Mouse (Mus musculus): ENCODE data around the gene Zfp809. TPM values are rescaled to one million over a fixed set of nuclear protein-coding genes. Genes with fewer than 3 reads are reported as not detected.

The Zfp809 gene
- polyA plus RNA-seq, 1 experiment from 2014 or later, result 10.3 TPM

DNA sequence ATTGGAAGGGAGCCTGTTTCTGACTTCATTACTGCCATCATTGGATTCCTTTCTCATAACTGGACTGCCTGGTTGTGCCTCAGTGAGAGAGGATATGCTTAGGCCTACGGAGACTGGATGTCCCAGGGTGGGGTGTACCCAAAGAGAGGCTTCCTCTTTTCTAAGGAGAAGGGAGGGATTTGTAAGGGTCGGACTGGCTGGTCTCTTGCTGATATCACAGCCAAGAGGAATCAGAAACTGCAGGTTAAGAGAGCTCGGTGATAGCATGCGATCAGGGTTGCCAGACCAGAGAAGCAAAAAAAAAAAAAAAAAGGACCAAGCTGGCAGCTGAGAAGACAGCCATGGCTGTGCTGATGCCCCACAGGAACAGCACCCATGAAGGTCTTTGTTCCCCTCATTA is 31.1 kb downstream of the Zfp809 start:
- no peak overlapping the region for H3K27ac ChIP-seq (replicated peaks; ENCODE audit: low read depth, low read length)
- 93% methylated on average over 4 of the region's 4 CpGs for whole genome bisulfite sequencing
- no peak for ATAC-seq (ENCODE audit: insufficient number of reproducible peaks, low FRiP score, low TSS enrichment, low read depth)
- no peak overlapping the region for H3K9ac ChIP-seq (ENCODE audit: low read length)
- H3K4me2 ChIP-seq (ENCODE audit: low read depth, severe bottlenecking), result no peak overlapping the region
- H3K36me3 ChIP-seq (ENCODE audit: control insufficient read depth, insufficient read depth, low read length), result peaks cover 26% of the 10 kb centered on the region
- no peaks in the 10 kb centered on the region for H3K4me1 ChIP-seq (ENCODE audit: control insufficient read depth, insufficient read depth, low read length)
- DNase-seq (ENCODE audit: low spot score), result no peak
- H3K9me3 ChIP-seq (ENCODE audit: control insufficient read depth, low read length), result peaks cover 5% of the 10 kb centered on the region; the same call in 1 of the 2 replicates
- no peak overlapping the region for H3K4me3 ChIP-seq (ENCODE audit: low read depth, low read length)
- H3K27me3 ChIP-seq (ENCODE audit: control insufficient read depth, insufficient read depth, low read length), result no peaks in the 10 kb centered on the region

DNA sequence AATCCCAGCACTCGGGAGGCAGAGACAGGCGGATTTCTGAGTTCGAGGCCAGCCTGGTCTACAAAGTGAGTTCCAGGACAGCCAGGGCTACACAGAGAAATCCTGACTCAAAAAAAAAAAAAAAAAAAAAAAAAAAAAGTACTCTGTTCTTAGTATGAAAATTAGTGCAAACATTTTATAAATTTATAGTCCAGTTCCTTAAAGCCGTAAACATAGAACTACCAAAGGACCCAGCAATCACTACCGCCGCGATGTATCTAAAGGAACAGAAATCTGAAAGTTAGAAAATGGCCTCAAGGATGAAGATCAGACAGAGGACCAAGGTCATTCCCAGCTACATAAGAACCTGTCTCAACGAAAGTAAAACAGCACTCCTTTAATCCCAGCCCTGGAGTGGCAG is 33.3 kb downstream of the Zfp809 start:
- peak overlapping the region; percentile 87 for H3K9ac ChIP-seq (ENCODE audit: low read length)
- WGBS, result 82% methylated on average over 8 of the region's 8 CpGs
- no peak overlapping the region for H3K27ac ChIP-seq (replicated peaks; ENCODE audit: low read depth, low read length)
- no peaks in the 10 kb centered on the region for H3K27me3 ChIP-seq (ENCODE audit: control insufficient read depth, insufficient read depth, low read length)
- H3K36me3 ChIP-seq (ENCODE audit: control insufficient read depth, insufficient read depth, low read length), result peaks cover 14% of the 10 kb centered on the region
- ATAC-seq (ENCODE audit: insufficient number of reproducible peaks, low FRiP score, low TSS enrichment, low read depth), result no peak
- DNase-seq (ENCODE audit: low spot score), result no peak
- H3K9me3 ChIP-seq (ENCODE audit: control insufficient read depth, low read length), result peaks cover 5% of the 10 kb centered on the region; the same call in 1 of the 2 replicates
- peak overlapping the region; percentile 69 for H3K4me2 ChIP-seq (ENCODE audit: low read depth, severe bottlenecking)
- H3K4me3 ChIP-seq (ENCODE audit: low read depth, low read length), result peak overlapping the region; percentile 72
- no peaks in the 10 kb centered on the region for H3K4me1 ChIP-seq (ENCODE audit: control insufficient read depth, insufficient read depth, low read length)

- 2% methylated on average over 35 of the region's 35 CpGs for WGBS
- ATAC-seq (ENCODE audit: insufficient number of reproducible peaks, low FRiP score, low TSS enrichment, low read depth), result peak; percentile 92
- DNase-seq (ENCODE audit: low spot score), result peak; percentile 77
Measured at GRCm38 (mm10) chr9:22259184-22260091, 33.9 kb downstream of the Zfp809 start, which contains the start of gene Zfp599. Gene Zfp599 (minus strand): TSS chr9:22259895.

GRCm38 (mm10) chr9:22260092-22260422 is 34.5 kb downstream of the Zfp809 start:
- no peak overlapping the region for H3K27ac ChIP-seq (replicated peaks; ENCODE audit: low read depth, low read length)
- peaks cover 5% of the 10 kb centered on the region; the same call in 1 of the 2 replicates for H3K9me3 ChIP-seq (ENCODE audit: control insufficient read depth, low read length)
- no peak for DNase-seq (ENCODE audit: low spot score)
- peak overlapping the region; percentile 69 for H3K4me2 ChIP-seq (ENCODE audit: low read depth, severe bottlenecking)
- H3K27me3 ChIP-seq (ENCODE audit: control insufficient read depth, insufficient read depth, low read length), result no peaks in the 10 kb centered on the region
- ATAC-seq (ENCODE audit: insufficient number of reproducible peaks, low FRiP score, low TSS enrichment, low read depth), result no peak
- H3K4me3 ChIP-seq (ENCODE audit: low read depth, low read length), result peak overlapping the region; percentile 72; the same call in 1 of the 2 replicates
- H3K4me1 ChIP-seq (ENCODE audit: control insufficient read depth, insufficient read depth, low read length), result no peaks in the 10 kb centered on the region
- WGBS, result 25% methylated on average over 3 of the region's 3 CpGs
- H3K9ac ChIP-seq (ENCODE audit: low read length), result no peak overlapping the region
- peaks cover 10% of the 10 kb centered on the region for H3K36me3 ChIP-seq (ENCODE audit: control insufficient read depth, insufficient read depth, low read length)

More at GRCm38 (mm10) chr9:22259184-22260091, 33.9 kb downstream of the Zfp809 start, which contains the start of gene Zfp599:
- no peaks in the 10 kb centered on the region for H3K4me1 ChIP-seq (ENCODE audit: control insufficient read depth, insufficient read depth, low read length)
- peaks cover 10% of the 10 kb centered on the region for H3K36me3 ChIP-seq (ENCODE audit: control insufficient read depth, insufficient read depth, low read length)
- H3K9ac ChIP-seq (ENCODE audit: low read length), result peak within 1 kb of the TSS; percentile 87
- H3K4me3 ChIP-seq (ENCODE audit: low read depth, low read length), result peak within 1 kb of the TSS; percentile 72
- H3K27me3 ChIP-seq (ENCODE audit: control insufficient read depth, insufficient read depth, low read length), result no peaks in the 10 kb centered on the region
- no peak within 1 kb of the TSS for H3K27ac ChIP-seq (replicated peaks; ENCODE audit: low read depth, low read length)
- H3K9me3 ChIP-seq (ENCODE audit: control insufficient read depth, low read length), result peaks cover 5% of the 10 kb centered on the region; the same call in 1 of the 2 replicates
- peak within 1 kb of the TSS; percentile 69 for H3K4me2 ChIP-seq (ENCODE audit: low read depth, severe bottlenecking)

- no peak overlapping the region for H3K9ac ChIP-seq (ENCODE audit: low read length)
- no peaks in the 10 kb centered on the region for H3K36me3 ChIP-seq (ENCODE audit: control insufficient read depth, insufficient read depth, low read length)
- no peak overlapping the region for H3K4me2 ChIP-seq (ENCODE audit: low read depth, severe bottlenecking)
- 93% methylated on average over 1 of the region's 1 CpGs for WGBS
- H3K4me3 ChIP-seq (ENCODE audit: low read depth, low read length), result no peak overlapping the region
- H3K27me3 ChIP-seq (ENCODE audit: control insufficient read depth, insufficient read depth, low read length), result no peaks in the 10 kb centered on the region
- no peak for ATAC-seq (ENCODE audit: insufficient number of reproducible peaks, low FRiP score, low TSS enrichment, low read depth)
- no peaks in the 10 kb centered on the region for H3K9me3 ChIP-seq (ENCODE audit: control insufficient read depth, low read length)
- no peak overlapping the region for H3K27ac ChIP-seq (replicated peaks; ENCODE audit: low read depth, low read length)
- no peak for DNase-seq (ENCODE audit: low spot score)
- H3K4me1 ChIP-seq (ENCODE audit: control insufficient read depth, insufficient read depth, low read length), result no peaks in the 10 kb centered on the region
Measured at GRCm38 (mm10) chr9:22261594-22261993, 36.1 kb downstream of the Zfp809 start.

DNA sequence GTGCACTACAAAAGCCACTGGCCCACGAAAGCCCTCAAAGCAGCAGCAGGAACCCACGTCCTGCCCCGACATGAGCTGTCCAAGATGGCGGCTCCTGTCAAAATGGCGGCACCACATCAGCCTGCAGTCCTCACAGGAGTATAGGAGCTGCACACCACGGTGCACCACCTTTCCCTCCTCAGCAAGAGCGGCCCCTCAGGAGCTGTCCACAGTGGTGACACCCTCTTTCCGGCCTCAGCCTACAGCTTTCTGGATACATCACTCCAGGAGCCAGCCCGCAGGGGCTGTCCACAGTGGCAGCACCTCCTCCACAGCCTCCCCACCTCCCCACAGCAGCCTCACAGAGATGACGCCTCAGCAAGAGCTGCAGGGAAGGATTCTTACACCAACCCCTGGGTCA is 37.1 kb downstream of the Zfp809 start:
- H3K4me1 ChIP-seq (ENCODE audit: control insufficient read depth, insufficient read depth, low read length), result no peaks in the 10 kb centered on the region
- DNase-seq (ENCODE audit: low spot score), result no peak

DNA sequence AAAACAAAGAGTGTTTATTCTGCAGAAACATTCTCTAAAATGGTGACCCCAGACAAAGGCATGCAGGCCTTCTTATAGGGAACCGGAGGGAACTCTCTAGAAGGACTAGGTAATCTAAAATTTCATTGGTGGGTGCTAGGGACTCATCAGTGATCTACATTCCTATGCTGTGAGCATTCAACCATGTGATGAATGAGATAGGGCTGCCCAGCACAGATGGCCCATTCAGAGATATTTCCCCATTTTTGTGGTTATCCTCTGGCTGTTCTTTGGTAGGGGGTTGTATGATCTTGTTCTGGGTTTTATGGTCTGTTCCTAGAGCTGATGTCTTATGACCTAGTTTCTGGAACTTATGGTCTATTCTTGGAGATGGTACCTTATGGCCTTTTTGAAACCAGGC is 43.4 kb downstream of the Zfp809 start:
- Histone ChIP-seq H3K4me3 (ENCODE audit: low read depth, low read length) (no peak overlapping the region), H3K27me3 (ENCODE audit: control insufficient read depth, insufficient read depth, low read length) (no peaks in the 10 kb centered on the region), H3K27ac (replicated peaks; ENCODE audit: low read depth, low read length) (no peak overlapping the region), H3K36me3 (ENCODE audit: control insufficient read depth, insufficient read depth, low read length) (no peaks in the 10 kb centered on the region), H3K4me2 (ENCODE audit: low read depth, severe bottlenecking) (no peak overlapping the region), H3K9me3 (ENCODE audit: control insufficient read depth, low read length) (no peaks in the 10 kb centered on the region; the same call in 1 of the 2 replicates), H3K9ac (ENCODE audit: low read length) (no peak overlapping the region), H3K4me1 (ENCODE audit: control insufficient read depth, insufficient read depth, low read length) (no peaks in the 10 kb centered on the region)
- WGBS, result 92% methylated on average over 1 of the region's 1 CpGs
- DNase-seq (ENCODE audit: low spot score) (no peak), ATAC-seq (ENCODE audit: insufficient number of reproducible peaks, low FRiP score, low TSS enrichment, low read depth) (no peak)

More for the DNA sequence above, 37.1 kb downstream of the Zfp809 start:
- Histone ChIP-seq H3K4me3 (ENCODE audit: low read depth, low read length) (no peak overlapping the region), H3K9me3 (ENCODE audit: control insufficient read depth, low read length) (no peaks in the 10 kb centered on the region), H3K27me3 (ENCODE audit: control insufficient read depth, insufficient read depth, low read length) (no peaks in the 10 kb centered on the region), H3K36me3 (ENCODE audit: control insufficient read depth, insufficient read depth, low read length) (no peaks in the 10 kb centered on the region), H3K4me2 (ENCODE audit: low read depth, severe bottlenecking) (no peak overlapping the region), H3K27ac (replicated peaks; ENCODE audit: low read depth, low read length) (no peak overlapping the region), H3K9ac (ENCODE audit: low read length) (no peak overlapping the region)
- whole genome bisulfite sequencing, result 88% methylated on average over 10 of the region's 10 CpGs
- no peak for ATAC-seq (ENCODE audit: insufficient number of reproducible peaks, low FRiP score, low TSS enrichment, low read depth)

DNA sequence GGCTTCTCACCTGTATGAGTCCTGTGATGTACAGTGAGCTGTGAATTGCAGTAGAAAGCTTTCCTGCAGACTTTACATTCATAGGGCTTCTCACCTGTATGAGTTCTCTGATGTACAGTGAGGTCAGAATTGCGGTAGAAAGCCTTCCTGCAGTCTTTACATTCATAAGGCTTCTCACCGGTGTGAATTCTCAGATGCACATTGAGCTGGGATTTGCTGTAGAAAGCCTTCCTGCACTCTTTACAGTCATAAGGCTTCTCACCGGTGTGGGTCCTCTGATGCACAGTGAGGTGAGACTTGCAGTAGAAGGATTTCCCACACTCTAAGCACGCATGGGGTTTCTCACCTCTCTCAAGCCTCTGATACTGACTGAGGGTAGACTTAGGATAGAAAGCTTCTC is 53.2 kb downstream of the Zfp809 start:
- 98% methylated on average over 4 of the region's 4 CpGs for WGBS
- H3K9ac ChIP-seq (ENCODE audit: low read length), result no peak overlapping the region
- H3K4me3 ChIP-seq (ENCODE audit: low read depth, low read length), result no peak overlapping the region
- no peak overlapping the region for H3K27ac ChIP-seq (replicated peaks; ENCODE audit: low read depth, low read length)
- H3K4me1 ChIP-seq (ENCODE audit: control insufficient read depth, insufficient read depth, low read length), result no peaks in the 10 kb centered on the region
- H3K4me2 ChIP-seq (ENCODE audit: low read depth, severe bottlenecking), result no peak overlapping the region
- H3K9me3 ChIP-seq (ENCODE audit: control insufficient read depth, low read length), result peaks cover 39% of the 10 kb centered on the region
- no peak for ATAC-seq (ENCODE audit: insufficient number of reproducible peaks, low FRiP score, low TSS enrichment, low read depth)
- no peak for DNase-seq (ENCODE audit: low spot score)
- H3K27me3 ChIP-seq (ENCODE audit: control insufficient read depth, insufficient read depth, low read length), result no peaks in the 10 kb centered on the region
- H3K36me3 ChIP-seq (ENCODE audit: control insufficient read depth, insufficient read depth, low read length), result peaks cover 63% of the 10 kb centered on the region
